Mouse (Mus musculus): ENCODE data around the gene Slc13a1.

DNA sequence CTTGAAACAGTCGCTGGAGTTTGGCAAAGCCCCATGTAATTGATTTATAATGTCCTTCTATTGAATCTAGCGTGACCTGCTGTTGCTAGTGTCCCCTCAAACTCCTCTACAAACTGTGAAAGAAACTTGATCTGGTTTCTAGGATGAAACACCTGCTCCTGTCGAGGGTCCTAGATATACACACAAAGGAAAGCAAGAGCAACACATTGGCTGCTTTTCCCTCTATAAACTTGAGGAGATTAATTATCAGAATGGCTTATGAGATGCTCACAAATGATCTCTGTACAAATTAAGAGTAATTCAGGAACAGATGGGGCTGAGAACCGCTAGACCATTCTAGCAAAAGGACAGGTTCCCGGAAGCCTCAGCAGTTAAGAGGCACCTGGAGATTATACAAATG is 67.2 kb downstream of the Slc13a1 start:
- TF ChIP-seq EP300 (IDR thresholded peaks at IDR 0.05; ENCODE audit: insufficient read depth, low read depth, low read length), result no peak
- no peak for TF ChIP-seq POLR2A (IDR thresholded peaks at IDR 0.05; ENCODE audit: insufficient read depth, low read depth, low read length)

All from heart, adult 2 months (tissue).